Mouse (Mus musculus): ENCODE data around the gene Il1f10. TPM values are rescaled to one million over a fixed set of nuclear protein-coding genes. Genes with fewer than 3 reads are reported as not detected.

Gene Il1f10
- polyA plus RNA-seq (2012; fragmentation: generic; extraction: Trizol), result not detected

GRCm38 (mm10) chr2:24290896-24291295 is at the start of gene Il1f10:
Gene Il1f10, plus strand, starts transcription at chr2:24291196.
- H3K79me2 ChIP-seq (ENCODE audit: control insufficient read depth, insufficient read depth), result no peaks in the 10 kb centered on the region
- H3K27me3 ChIP-seq (ENCODE audit: control insufficient read depth, insufficient read depth, insufficient read length), result no peaks in the 10 kb centered on the region
- TF ChIP-seq USF1 (IDR thresholded peaks at IDR 0.05; ENCODE audit: low read depth) (no peak), MYOD1 (IDR thresholded peaks at IDR 0.05; ENCODE audit: control insufficient read depth in 1 of 3, insufficient read length in 2 of 3, low read depth in 2 of 3) (no peak), REST (IDR thresholded peaks at IDR 0.05; ENCODE audit: insufficient read depth, insufficient read length) (no peak), MAX (IDR thresholded peaks at IDR 0.05; ENCODE audit: low read depth) (no peak), POLR2A (IDR thresholded peaks at IDR 0.05; ENCODE audit: insufficient read length, low read depth) (no peak), POLR2AphosphoS2 (IDR thresholded peaks at IDR 0.05; ENCODE audit: insufficient read length, low read depth) (no peak), SRF (IDR thresholded peaks at IDR 0.05; ENCODE audit: control insufficient read depth, insufficient read length, low read depth) (no peak), E2F4 (IDR thresholded peaks at IDR 0.05; ENCODE audit: insufficient read depth) (no peak), MYOG (IDR thresholded peaks at IDR 0.05; ENCODE audit: control insufficient read depth in 1 of 3, insufficient read depth in 1 of 3, insufficient read length in 2 of 3, low read depth in 2 of 3) (no peak), TCF3 (IDR thresholded peaks at IDR 0.05; ENCODE audit: insufficient read length, low read depth) (no peak), CEBPB (IDR thresholded peaks at IDR 0.05; ENCODE audit: insufficient read depth, poor library complexity, severe bottlenecking) (no peak), TCF12 (IDR thresholded peaks at IDR 0.05; ENCODE audit: insufficient read depth, poor library complexity, severe bottlenecking) (no peak)
- no peaks in the 10 kb centered on the region for H3K36me3 ChIP-seq (ENCODE audit: control insufficient read depth, insufficient read depth)
- H3K4me3 ChIP-seq, result no peak within 1 kb of the TSS
- no peak within 1 kb of the TSS for H3ac ChIP-seq (ENCODE audit: control insufficient read depth, insufficient read length)
- H3K4me2 ChIP-seq (ENCODE audit: low read depth), result no peak within 1 kb of the TSS

- TF ChIP-seq MYOG (IDR thresholded peaks at IDR 0.05; ENCODE audit: control insufficient read depth in 1 of 3, insufficient read depth in 1 of 3, insufficient read length in 2 of 3, low read depth in 2 of 3), result no peak
- TF ChIP-seq CEBPB (IDR thresholded peaks at IDR 0.05; ENCODE audit: insufficient read depth, poor library complexity, severe bottlenecking), result no peak
- TF ChIP-seq TCF3 (IDR thresholded peaks at IDR 0.05; ENCODE audit: insufficient read length, low read depth), result no peak
- no peak for TF ChIP-seq E2F4 (IDR thresholded peaks at IDR 0.05; ENCODE audit: insufficient read depth)
- no peak for TF ChIP-seq POLR2A (IDR thresholded peaks at IDR 0.05; ENCODE audit: insufficient read length, low read depth)
- TF ChIP-seq REST (IDR thresholded peaks at IDR 0.05; ENCODE audit: insufficient read depth, insufficient read length), result no peak
- no peak for TF ChIP-seq TCF12 (IDR thresholded peaks at IDR 0.05; ENCODE audit: insufficient read depth, poor library complexity, severe bottlenecking)
- Histone ChIP-seq H3ac (ENCODE audit: control insufficient read depth, insufficient read length) (no peak overlapping the region), H3K27me3 (ENCODE audit: control insufficient read depth, insufficient read depth, insufficient read length) (no peaks in the 10 kb centered on the region), H3K4me3 (no peak overlapping the region), H3K79me2 (ENCODE audit: control insufficient read depth, insufficient read depth) (no peaks in the 10 kb centered on the region), H3K36me3 (ENCODE audit: control insufficient read depth, insufficient read depth) (no peaks in the 10 kb centered on the region), H3K4me2 (ENCODE audit: low read depth) (no peak overlapping the region)
These were observed 23.5 kb upstream of the Il1f10 start for GRCm38 (mm10) chr2:24267503-24267902.

GRCm38 (mm10) chr2:24273619-24274018 is 17.4 kb upstream of the Il1f10 start:
- H3K79me2 ChIP-seq (ENCODE audit: control insufficient read depth, insufficient read depth), result no peaks in the 10 kb centered on the region
- H3K36me3 ChIP-seq (ENCODE audit: control insufficient read depth, insufficient read depth), result no peaks in the 10 kb centered on the region
- TF ChIP-seq USF1 (IDR thresholded peaks at IDR 0.05; ENCODE audit: low read depth), result no peak
- TF ChIP-seq REST (IDR thresholded peaks at IDR 0.05; ENCODE audit: insufficient read depth, insufficient read length), result no peak
- no peak for TF ChIP-seq MAX (IDR thresholded peaks at IDR 0.05; ENCODE audit: low read depth)
- TF ChIP-seq TCF12 (IDR thresholded peaks at IDR 0.05; ENCODE audit: insufficient read depth, poor library complexity, severe bottlenecking), result no peak
- TF ChIP-seq E2F4 (IDR thresholded peaks at IDR 0.05; ENCODE audit: insufficient read depth), result no peak
- TF ChIP-seq POLR2AphosphoS2 (IDR thresholded peaks at IDR 0.05; ENCODE audit: insufficient read length, low read depth), result no peak
- TF ChIP-seq MYOG (IDR thresholded peaks at IDR 0.05; ENCODE audit: control insufficient read depth in 1 of 3, insufficient read depth in 1 of 3, insufficient read length in 2 of 3, low read depth in 2 of 3), result no peak
- no peak for TF ChIP-seq SRF (IDR thresholded peaks at IDR 0.05; ENCODE audit: control insufficient read depth, insufficient read length, low read depth)
- TF ChIP-seq TCF3 (IDR thresholded peaks at IDR 0.05; ENCODE audit: insufficient read length, low read depth), result no peak
- TF ChIP-seq POLR2A (IDR thresholded peaks at IDR 0.05; ENCODE audit: insufficient read length, low read depth), result no peak
- TF ChIP-seq MYOD1 (IDR thresholded peaks at IDR 0.05; ENCODE audit: control insufficient read depth in 1 of 3, insufficient read length in 2 of 3, low read depth in 2 of 3), result no peak
- no peak for TF ChIP-seq CEBPB (IDR thresholded peaks at IDR 0.05; ENCODE audit: insufficient read depth, poor library complexity, severe bottlenecking)
- no peak overlapping the region for H3ac ChIP-seq (ENCODE audit: control insufficient read depth, insufficient read length)
- no peaks in the 10 kb centered on the region for H3K27me3 ChIP-seq (ENCODE audit: control insufficient read depth, insufficient read depth, insufficient read length)
- H3K4me3 ChIP-seq, result no peak overlapping the region
- no peak overlapping the region for H3K4me2 ChIP-seq (ENCODE audit: low read depth)

GRCm38 (mm10) chr2:24275146-24275545 is 15.8 kb upstream of the Il1f10 start:
- no peak overlapping the region for H3K4me2 ChIP-seq (ENCODE audit: low read depth)
- H3K79me2 ChIP-seq (ENCODE audit: control insufficient read depth, insufficient read depth), result no peaks in the 10 kb centered on the region
- TF ChIP-seq POLR2AphosphoS2 (IDR thresholded peaks at IDR 0.05; ENCODE audit: insufficient read length, low read depth), result no peak
- no peaks in the 10 kb centered on the region for H3K36me3 ChIP-seq (ENCODE audit: control insufficient read depth, insufficient read depth)
- H3K27me3 ChIP-seq (ENCODE audit: control insufficient read depth, insufficient read depth, insufficient read length), result no peaks in the 10 kb centered on the region
- no peak overlapping the region for H3K4me3 ChIP-seq
- no peak overlapping the region for H3ac ChIP-seq (ENCODE audit: control insufficient read depth, insufficient read length)

- Histone ChIP-seq H3K27me3 (ENCODE audit: control insufficient read depth, insufficient read depth, insufficient read length) (no peaks in the 10 kb centered on the region), H3K4me3 (no peak within 1 kb of the TSS), H3K4me2 (ENCODE audit: low read depth) (no peak within 1 kb of the TSS), H3K79me2 (ENCODE audit: control insufficient read depth, insufficient read depth) (no peaks in the 10 kb centered on the region), H3ac (ENCODE audit: control insufficient read depth, insufficient read length) (no peak within 1 kb of the TSS), H3K36me3 (ENCODE audit: control insufficient read depth, insufficient read depth) (no peaks in the 10 kb centered on the region)
- TF ChIP-seq TCF3 (IDR thresholded peaks at IDR 0.05; ENCODE audit: insufficient read length, low read depth) (no peak), E2F4 (IDR thresholded peaks at IDR 0.05; ENCODE audit: insufficient read depth) (no peak), MYOG (IDR thresholded peaks at IDR 0.05; ENCODE audit: control insufficient read depth in 1 of 3, insufficient read depth in 1 of 3, insufficient read length in 2 of 3, low read depth in 2 of 3) (no peak), MAX (IDR thresholded peaks at IDR 0.05; ENCODE audit: low read depth) (no peak), TCF12 (IDR thresholded peaks at IDR 0.05; ENCODE audit: insufficient read depth, poor library complexity, severe bottlenecking) (no peak), MYOD1 (IDR thresholded peaks at IDR 0.05; ENCODE audit: control insufficient read depth in 1 of 3, insufficient read length in 2 of 3, low read depth in 2 of 3) (no peak), POLR2AphosphoS2 (IDR thresholded peaks at IDR 0.05; ENCODE audit: insufficient read length, low read depth) (no peak), USF1 (IDR thresholded peaks at IDR 0.05; ENCODE audit: low read depth) (no peak), POLR2A (IDR thresholded peaks at IDR 0.05; ENCODE audit: insufficient read length, low read depth) (no peak), CEBPB (IDR thresholded peaks at IDR 0.05; ENCODE audit: insufficient read depth, poor library complexity, severe bottlenecking) (no peak), REST (IDR thresholded peaks at IDR 0.05; ENCODE audit: insufficient read depth, insufficient read length) (no peak), SRF (IDR thresholded peaks at IDR 0.05; ENCODE audit: control insufficient read depth, insufficient read length, low read depth) (no peak)
These were observed 14.3 kb upstream of the Il1f10 start, which contains the start of gene Il1f5 for GRCm38 (mm10) chr2:24276654-24277053. Gene Il1f5, plus strand, starts transcription at chr2:24276954.

Data from myocyte (in vitro differentiated cells).